Mouse (Mus musculus): Measurements from ENCODE around the gene Plekhm3. TPM values are rescaled to one million over a fixed set of nuclear protein-coding genes. Genes with fewer than 3 reads are reported as not detected.

Plekhm3 gene
- polyA plus RNA-seq, 1 experiment from 2014 or later: 11.1 TPM

- Histone ChIP-seq H3K27me3 (no peaks in the 10 kb centered on the region), H3K4me1 (replicated peaks) (peaks cover 4% of the 10 kb centered on the region), H3K4me3 (no peak overlapping the region), H3K9me3 (no peaks in the 10 kb centered on the region), H3K27ac (no peak overlapping the region), H3K9ac (no peak overlapping the region), H3K4me2 (no peak overlapping the region), H3K36me3 (no peaks in the 10 kb centered on the region)
- WGBS: 70% methylated on average over 6 of the region's 6 CpGs
- no peak for ATAC-seq (ENCODE audit: low FRiP score)
These were observed 154.0 kb downstream of the Plekhm3 start for GRCm38 (mm10) chr1:64802631-64803030.

DNA sequence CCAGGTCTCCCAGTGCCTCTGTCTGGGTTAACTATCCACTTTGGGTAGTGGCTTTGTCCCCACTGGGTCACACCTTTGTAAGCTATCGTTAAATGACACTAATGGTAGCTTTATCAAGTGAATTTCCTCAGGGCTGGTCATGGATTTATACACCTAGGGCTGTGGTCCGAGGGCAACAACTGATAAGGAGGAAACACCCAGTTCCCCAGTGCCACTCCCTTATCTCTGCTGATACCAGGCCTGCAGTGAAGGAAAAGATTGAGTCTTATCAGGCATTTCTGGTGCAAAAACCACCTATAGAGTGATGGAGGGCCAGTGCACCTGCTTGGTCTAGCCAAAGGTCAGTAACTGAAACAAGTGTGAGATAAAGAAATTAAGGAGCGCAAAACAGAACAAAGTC is 159.0 kb downstream of the Plekhm3 start:
- Histone ChIP-seq H3K4me2 (no peak overlapping the region), H3K9me3 (no peaks in the 10 kb centered on the region), H3K27me3 (no peaks in the 10 kb centered on the region), H3K27ac (no peak overlapping the region), H3K9ac (no peak overlapping the region), H3K4me3 (no peak overlapping the region), H3K36me3 (peaks cover 12% of the 10 kb centered on the region), H3K4me1 (replicated peaks) (peaks cover 21% of the 10 kb centered on the region)
- 94% methylated on average over 3 of the region's 3 CpGs for WGBS
- ATAC-seq (ENCODE audit: low FRiP score): no peak

DNA sequence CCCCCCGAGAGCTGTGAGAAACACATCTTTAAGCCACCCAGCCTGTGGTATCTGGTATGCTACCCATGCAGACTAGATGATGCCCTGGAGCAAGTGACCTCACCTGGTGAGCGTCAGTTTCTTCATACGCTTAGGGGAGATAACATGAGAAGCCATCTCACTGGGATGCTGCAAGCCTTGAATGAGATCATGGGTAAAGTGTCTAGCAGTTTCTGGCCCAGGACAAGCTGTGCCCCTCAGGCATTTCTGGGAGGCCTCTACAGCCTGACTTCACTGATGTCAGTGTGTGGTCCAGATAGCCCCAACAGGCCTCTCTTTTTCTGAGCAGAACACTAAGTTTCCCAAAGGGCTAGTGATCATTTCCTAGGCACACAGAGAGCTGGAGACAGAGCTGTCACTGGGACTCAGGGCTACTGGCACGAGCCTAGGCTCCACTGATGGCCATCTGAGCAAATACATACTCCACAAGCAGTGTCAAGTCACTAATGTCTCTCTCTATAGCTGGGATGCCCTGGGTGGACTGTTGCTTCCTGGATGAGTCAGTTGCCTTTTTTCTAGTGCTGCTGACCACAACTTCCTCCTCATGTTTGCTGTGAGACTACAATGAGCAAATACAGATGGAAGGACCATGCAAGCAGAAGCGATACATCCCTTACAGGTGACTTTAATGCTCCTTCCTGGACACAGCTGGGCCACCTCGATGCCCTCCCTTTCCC is 159.6 kb downstream of the Plekhm3 start:
- no peak overlapping the region for H3K27ac ChIP-seq
- peaks cover 27% of the 10 kb centered on the region for H3K4me1 ChIP-seq (replicated peaks)
- no peaks in the 10 kb centered on the region for H3K9me3 ChIP-seq
- H3K9ac ChIP-seq: no peak overlapping the region
- WGBS: 89% methylated on average over 6 of the region's 6 CpGs
- no peak overlapping the region for H3K4me3 ChIP-seq
- H3K27me3 ChIP-seq: no peaks in the 10 kb centered on the region
- H3K36me3 ChIP-seq: peaks cover 12% of the 10 kb centered on the region
- no peak overlapping the region for H3K4me2 ChIP-seq
- ATAC-seq (ENCODE audit: low FRiP score): no peak

GRCm38 (mm10) chr1:64795284-64796040 is 161.2 kb downstream of the Plekhm3 start:
- no peak for ATAC-seq (ENCODE audit: low FRiP score)
- 72% methylated on average over 8 of the region's 8 CpGs for WGBS
- H3K4me1 ChIP-seq (replicated peaks): peaks cover 37% of the 10 kb centered on the region
- H3K27ac ChIP-seq: no peak overlapping the region
- peaks cover 12% of the 10 kb centered on the region for H3K36me3 ChIP-seq
- no peaks in the 10 kb centered on the region for H3K27me3 ChIP-seq
- H3K9ac ChIP-seq: no peak overlapping the region
- H3K4me2 ChIP-seq: no peak overlapping the region
- no peak overlapping the region for H3K4me3 ChIP-seq
- no peaks in the 10 kb centered on the region for H3K9me3 ChIP-seq

DNA sequence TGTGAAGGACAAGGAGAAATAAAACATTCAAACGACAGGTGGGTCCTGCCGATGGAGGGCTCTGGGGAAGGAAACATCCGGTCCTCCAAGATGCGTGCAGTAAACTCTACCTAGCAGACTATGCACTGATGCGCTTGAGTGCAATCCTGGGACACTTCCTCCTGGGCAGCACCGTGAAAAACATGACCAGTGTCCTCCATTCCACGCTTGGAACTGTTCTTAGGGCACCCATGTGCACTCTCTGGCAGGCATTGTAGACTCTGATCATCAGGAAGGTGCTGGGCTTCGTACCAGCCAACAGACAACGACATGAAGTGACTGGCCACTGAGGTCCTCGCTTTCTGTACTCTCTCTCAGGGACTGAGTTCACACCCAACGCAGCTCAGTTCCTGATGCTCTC is 162.5 kb downstream of the Plekhm3 start:
- Histone ChIP-seq H3K9me3 (no peaks in the 10 kb centered on the region), H3K36me3 (peaks cover 12% of the 10 kb centered on the region), H3K4me3 (no peak overlapping the region), H3K4me2 (no peak overlapping the region), H3K27me3 (no peaks in the 10 kb centered on the region), H3K9ac (no peak overlapping the region), H3K4me1 (replicated peaks) (peaks cover 37% of the 10 kb centered on the region), H3K27ac (no peak overlapping the region)
- WGBS: 96% methylated on average over 11 of the region's 11 CpGs
- ATAC-seq (ENCODE audit: low FRiP score): no peak

GRCm38 (mm10) chr1:64793234-64793530 is 163.4 kb downstream of the Plekhm3 start:
- WGBS: 89% methylated on average over 4 of the region's 4 CpGs
- no peaks in the 10 kb centered on the region for H3K9me3 ChIP-seq
- H3K9ac ChIP-seq: no peak overlapping the region
- H3K27me3 ChIP-seq: no peaks in the 10 kb centered on the region
- peaks cover 12% of the 10 kb centered on the region for H3K36me3 ChIP-seq
- H3K27ac ChIP-seq: no peak overlapping the region
- peaks cover 37% of the 10 kb centered on the region for H3K4me1 ChIP-seq (replicated peaks)
- no peak overlapping the region for H3K4me2 ChIP-seq
- no peak for ATAC-seq (ENCODE audit: low FRiP score)
- no peak overlapping the region for H3K4me3 ChIP-seq

GRCm38 (mm10) chr1:64792521-64793233 is 163.9 kb downstream of the Plekhm3 start:
- H3K4me2 ChIP-seq: no peak overlapping the region
- no peaks in the 10 kb centered on the region for H3K27me3 ChIP-seq
- no peak overlapping the region for H3K4me3 ChIP-seq
- WGBS: 79% methylated on average over 11 of the region's 11 CpGs
- H3K36me3 ChIP-seq: peaks cover 12% of the 10 kb centered on the region
- H3K27ac ChIP-seq: no peak overlapping the region
- H3K4me1 ChIP-seq (replicated peaks): peaks cover 37% of the 10 kb centered on the region
- no peaks in the 10 kb centered on the region for H3K9me3 ChIP-seq
- H3K9ac ChIP-seq: no peak overlapping the region
- ATAC-seq (ENCODE audit: low FRiP score): no peak

DNA sequence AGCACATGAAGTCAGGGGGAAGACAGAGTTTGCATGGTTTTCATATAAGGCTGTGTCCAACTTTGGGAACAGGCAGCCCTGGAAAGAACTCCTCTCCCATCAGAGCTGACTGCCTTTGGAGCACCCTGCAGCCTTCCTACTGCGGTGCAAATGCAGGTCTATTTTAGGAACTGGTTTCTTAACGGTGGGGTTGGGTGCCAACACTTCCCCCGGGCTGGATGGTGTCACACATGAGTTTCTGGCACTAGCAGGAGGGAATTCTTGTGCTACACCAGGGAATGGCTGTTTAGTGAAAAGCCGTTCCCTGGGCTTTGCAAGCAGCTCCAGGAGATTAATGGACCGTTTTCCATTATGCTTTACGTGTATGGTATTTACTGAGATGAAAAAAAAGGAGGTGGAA is 164.8 kb downstream of the Plekhm3 start:
- Histone ChIP-seq H3K9me3 (no peaks in the 10 kb centered on the region), H3K27me3 (no peaks in the 10 kb centered on the region), H3K36me3 (peaks cover 12% of the 10 kb centered on the region), H3K4me2 (no peak overlapping the region), H3K4me3 (no peak overlapping the region), H3K27ac (peak overlapping the region; percentile 36), H3K9ac (no peak overlapping the region), H3K4me1 (replicated peaks) (peaks cover 37% of the 10 kb centered on the region)
- 21% methylated on average over 6 of the region's 6 CpGs for WGBS
- ATAC-seq (ENCODE audit: low FRiP score): no peak

DNA sequence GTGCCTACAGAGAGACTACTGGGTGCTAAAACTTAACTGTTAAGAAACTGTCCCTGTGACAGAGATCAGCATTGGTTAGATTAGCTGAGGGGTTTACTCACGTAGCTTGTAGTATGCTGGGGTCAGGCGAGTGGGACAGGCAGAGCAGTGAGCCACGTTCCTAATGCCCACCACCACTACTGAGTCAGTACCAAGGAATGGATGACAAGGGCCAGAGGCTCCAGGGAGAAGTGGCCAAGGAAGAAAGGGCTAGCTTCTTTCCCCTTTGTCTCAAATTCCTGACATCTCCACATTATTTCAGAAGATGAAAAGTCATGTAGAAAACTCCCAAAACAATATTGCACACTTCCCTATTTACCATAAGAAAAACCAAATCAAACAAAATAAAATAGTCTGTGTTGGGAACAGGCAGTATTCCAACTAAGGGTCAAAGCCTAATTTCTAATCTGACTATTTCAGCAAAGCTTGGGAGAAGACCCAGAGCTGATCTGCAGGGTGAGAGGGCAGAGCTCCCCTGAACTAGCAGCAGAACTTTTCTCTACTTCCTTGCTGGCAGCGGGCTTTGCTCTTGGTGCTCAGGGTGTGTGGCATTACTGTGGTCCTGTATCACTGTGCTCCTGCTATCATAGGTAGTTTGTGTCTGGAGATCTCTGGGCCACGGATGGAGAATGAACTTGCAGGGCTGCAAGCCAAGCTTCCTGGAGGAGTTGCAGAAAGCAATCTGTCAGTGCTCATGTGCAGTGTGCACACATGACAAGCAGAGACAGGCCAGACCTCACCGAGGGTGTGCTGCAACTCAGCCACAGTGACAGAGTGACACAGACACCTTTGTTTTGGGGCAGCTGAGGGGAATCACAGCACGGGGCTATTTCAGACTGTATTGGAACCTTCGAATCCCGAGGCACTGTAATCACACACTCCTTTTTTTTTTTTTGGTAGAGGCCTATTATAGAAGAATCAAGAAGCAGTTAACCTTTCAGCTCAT is 165.5 kb downstream of the Plekhm3 start:
- Histone ChIP-seq H3K4me3 (no peak overlapping the region), H3K9me3 (no peaks in the 10 kb centered on the region), H3K27me3 (no peaks in the 10 kb centered on the region), H3K36me3 (peaks cover 12% of the 10 kb centered on the region), H3K27ac (peak overlapping the region; percentile 36), H3K4me2 (no peak overlapping the region), H3K9ac (no peak overlapping the region), H3K4me1 (replicated peaks) (peaks cover 36% of the 10 kb centered on the region)
- 52% methylated on average over 9 of the region's 9 CpGs for WGBS
- ATAC-seq (ENCODE audit: low FRiP score): 0 out of 2 replicates have a peak, but pooled peaks have one; percentile 12

DNA sequence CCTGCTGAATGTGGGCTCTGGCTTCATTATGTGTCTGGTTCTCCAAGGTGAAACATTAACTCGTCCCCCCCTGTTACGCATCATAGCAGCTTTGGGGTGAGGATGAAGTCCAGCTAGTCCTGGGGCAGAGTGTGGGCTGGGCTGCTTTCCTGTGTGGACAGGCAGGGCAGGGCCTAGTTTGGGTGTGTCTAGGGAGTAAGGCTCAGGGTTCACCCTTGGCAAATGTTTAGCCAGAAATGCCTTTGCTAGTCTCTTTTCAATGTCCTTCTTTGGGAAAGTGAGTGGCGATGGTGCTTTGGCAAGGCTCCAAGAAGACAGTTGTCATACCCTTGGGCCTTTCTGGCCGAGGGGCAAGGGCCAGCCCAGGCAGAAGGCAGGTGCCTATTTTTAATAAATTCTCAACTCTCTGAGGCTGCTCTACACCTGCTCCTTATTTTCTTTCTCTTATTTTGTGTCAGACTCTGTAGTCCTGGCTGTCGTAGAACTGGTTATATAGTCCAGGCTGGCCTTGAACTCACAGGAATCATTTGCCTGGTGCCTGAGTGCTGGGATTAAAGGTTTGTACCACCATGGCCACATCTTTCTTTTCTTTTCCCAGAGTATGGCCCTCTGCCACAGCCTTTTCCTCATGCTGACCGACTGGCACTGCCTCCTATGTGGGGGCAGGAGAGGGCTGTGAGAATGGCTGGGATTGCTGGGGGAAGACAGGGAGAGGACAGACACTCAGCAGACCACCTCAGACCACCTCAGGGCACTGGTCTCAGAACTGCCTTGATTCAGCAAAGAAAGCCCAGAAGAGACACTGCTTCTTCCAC is 168.7 kb downstream of the Plekhm3 start:
- H3K4me3 ChIP-seq: no peak overlapping the region
- no peaks in the 10 kb centered on the region for H3K36me3 ChIP-seq
- no peaks in the 10 kb centered on the region for H3K9me3 ChIP-seq
- peaks cover 19% of the 10 kb centered on the region for H3K4me1 ChIP-seq (replicated peaks)
- H3K27ac ChIP-seq: no peak overlapping the region; the same call in 1 of the 2 replicates
- no peaks in the 10 kb centered on the region for H3K27me3 ChIP-seq
- H3K9ac ChIP-seq: no peak overlapping the region
- no peak for ATAC-seq (ENCODE audit: low FRiP score)
- 65% methylated on average over 6 of the region's 6 CpGs for WGBS
- no peak overlapping the region for H3K4me2 ChIP-seq

GRCm38 (mm10) chr1:64779863-64780262 is 176.8 kb downstream of the Plekhm3 start:
- 14% methylated on average over 12 of the region's 12 CpGs for WGBS
- ATAC-seq (ENCODE audit: low FRiP score): 0 out of 2 replicates have a peak, but pooled peaks have one; percentile 21
- no peak overlapping the region for H3K27ac ChIP-seq
- H3K36me3 ChIP-seq: no peaks in the 10 kb centered on the region
- peak overlapping the region; percentile 39 for H3K4me2 ChIP-seq
- no peak overlapping the region for H3K4me3 ChIP-seq
- no peaks in the 10 kb centered on the region for H3K9me3 ChIP-seq
- peaks cover 11% of the 10 kb centered on the region for H3K4me1 ChIP-seq (replicated peaks)
- H3K27me3 ChIP-seq: peaks cover 13% of the 10 kb centered on the region; the same call in 1 of the 2 replicates
- H3K9ac ChIP-seq: no peak overlapping the region
